Mouse (Mus musculus) ES-CJ7 (cell line): ENCODE data around the gene Fndc3b.
"Not testable (repeated sequence)": the region's sequence is repeated elsewhere in the genome, so short reads cannot be mapped to it uniquely, and the experiment has no call there.

Experiments used
- DNase-seq: peaks from one replicate; pipeline ENCODE4 v3.0.0; 2011; ENCODE audit warnings: low read depth, low spot score

Gene Fndc3b

DNA sequence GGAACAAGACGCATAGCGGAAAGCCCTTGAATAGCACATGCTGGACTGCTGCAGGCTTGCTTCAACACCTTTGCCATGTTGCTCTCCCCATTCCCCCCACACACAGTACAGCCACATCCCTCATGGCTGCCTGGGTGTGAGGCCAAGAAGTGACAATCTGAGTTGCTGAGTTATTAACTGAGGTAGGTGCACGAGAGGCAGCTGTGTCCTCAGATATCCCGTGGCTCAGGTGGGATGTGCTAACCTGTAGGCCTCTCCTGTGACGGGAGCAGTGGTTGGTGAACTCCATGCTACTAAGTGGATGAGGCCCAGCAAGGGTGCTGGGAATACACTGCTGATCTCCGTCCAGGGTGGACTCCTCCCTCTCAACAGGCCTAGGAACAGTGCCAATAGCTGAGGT is 288.6 kb downstream of the Fndc3b start:
- no peak for DNase-seq

- no peak for DNase-seq
These were observed 289.1 kb downstream of the Fndc3b start for GRCm38 (mm10) chr3:27421980-27422379.

GRCm38 (mm10) chr3:27418602-27419001 is 292.5 kb downstream of the Fndc3b start:
- DNase-seq, result no peak

DNA sequence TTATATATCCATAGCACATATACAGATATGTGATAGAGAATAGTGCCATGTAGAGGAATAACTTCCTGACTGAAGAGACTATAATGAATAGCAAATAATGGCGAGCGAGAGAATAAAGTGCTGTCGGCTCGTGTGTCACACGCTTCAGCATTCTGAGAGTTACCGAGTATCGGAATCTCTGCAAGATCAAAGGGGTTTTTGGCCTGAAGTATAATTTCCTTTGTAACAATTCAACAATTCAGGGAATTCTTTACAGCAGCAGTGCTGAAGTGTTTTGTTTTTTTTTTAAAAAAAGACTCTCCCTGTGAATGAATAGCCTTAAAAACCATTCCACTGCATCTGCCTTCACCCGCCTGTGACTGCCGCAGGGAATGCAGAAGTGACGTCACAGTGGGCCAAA is 294.3 kb downstream of the Fndc3b start:
- DNase-seq, result no peak

DNA sequence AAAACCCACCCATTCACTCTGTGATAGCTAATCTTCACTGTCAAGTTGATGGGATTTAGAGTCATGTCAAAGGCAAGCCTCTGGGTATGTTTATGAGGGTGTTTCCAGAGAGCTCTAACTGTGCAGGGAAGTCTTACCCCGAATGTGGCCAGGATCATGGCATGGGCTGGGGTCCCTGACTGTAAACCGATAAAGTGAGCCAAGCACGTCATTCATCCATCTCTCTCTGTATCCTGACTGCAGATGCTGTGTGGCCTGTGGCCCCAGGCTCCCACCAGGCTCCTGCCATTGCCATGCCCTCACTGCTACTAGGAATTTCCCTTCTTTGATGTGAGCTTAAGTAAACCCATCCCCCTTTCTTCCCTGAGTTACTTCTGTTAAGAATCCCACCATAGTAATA is 297.5 kb downstream of the Fndc3b start:
- no peak for DNase-seq

- DNase-seq, result no peak
These were observed 299.8 kb downstream of the Fndc3b start for GRCm38 (mm10) chr3:27411286-27411685.

GRCm38 (mm10) chr3:27408564-27408963 is 302.5 kb downstream of the Fndc3b start:
- DNase-seq, result no peak

DNA sequence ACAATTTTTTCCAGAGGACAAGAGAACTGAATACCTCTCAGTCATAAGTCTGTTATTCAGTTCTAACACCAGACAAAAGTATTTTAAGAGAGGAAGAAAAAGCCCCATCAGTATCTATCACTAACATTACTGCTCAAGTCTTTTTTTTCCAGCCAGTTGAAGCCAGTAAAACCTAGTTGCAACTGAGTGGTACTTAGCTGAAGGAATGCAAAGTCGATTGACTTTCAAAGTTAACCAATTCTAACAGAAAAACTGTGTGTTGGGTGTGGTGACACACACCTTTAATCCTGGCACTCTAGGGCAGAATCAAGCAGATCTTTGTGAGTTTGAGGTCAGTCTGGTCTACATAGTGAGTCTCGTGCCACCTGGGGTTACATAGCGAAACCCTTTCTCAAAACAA is 304.7 kb downstream of the Fndc3b start:
- peak; percentile 85 for DNase-seq

GRCm38 (mm10) chr3:27400996-27401395 is 310.1 kb downstream of the Fndc3b start:
- DNase-seq, result not testable (repeated sequence)

- no peak for DNase-seq
These were observed 321.2 kb downstream of the Fndc3b start for GRCm38 (mm10) chr3:27389923-27390322.

- DNase-seq, result no peak
These were observed 326.3 kb downstream of the Fndc3b start for GRCm38 (mm10) chr3:27384836-27385235.

DNA sequence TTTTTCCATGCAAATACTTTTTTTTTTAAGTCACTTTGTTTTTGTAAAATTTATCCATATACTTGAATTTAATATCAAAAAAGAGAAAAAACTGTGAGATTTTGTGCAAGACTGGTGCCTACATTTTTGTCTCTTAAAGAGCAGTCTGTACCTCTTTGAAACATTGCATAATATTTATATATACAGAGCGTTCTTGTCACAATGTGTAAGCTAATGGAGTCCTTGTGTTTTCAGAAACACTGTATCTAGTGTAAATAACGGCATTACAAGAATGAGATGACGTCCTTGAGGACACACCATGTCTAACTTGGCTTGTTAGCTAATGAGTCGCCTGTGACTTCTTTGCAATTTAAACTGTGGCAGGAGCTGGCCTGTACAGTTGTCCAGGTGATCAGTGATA is 333.2 kb downstream of the Fndc3b start:
- no peak for DNase-seq

DNA sequence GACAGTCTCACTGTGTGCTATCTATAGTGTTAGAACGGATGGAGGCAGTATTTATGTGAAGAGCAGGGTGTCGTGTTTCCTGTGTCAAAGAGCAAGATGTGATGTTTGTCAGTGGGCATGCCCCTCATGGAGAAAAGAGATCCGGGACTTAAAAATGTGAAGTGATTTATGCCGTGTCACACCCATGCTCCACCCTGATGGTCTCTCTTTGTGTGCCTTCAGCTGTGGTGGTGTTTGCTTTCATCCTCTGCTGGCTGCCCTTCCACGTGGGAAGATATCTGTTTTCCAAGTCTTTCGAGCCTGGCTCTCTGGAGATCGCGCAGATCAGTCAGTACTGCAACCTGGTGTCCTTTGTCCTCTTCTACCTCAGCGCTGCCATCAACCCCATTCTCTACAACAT is 336.7 kb downstream of the Fndc3b start:
- no peak for DNase-seq

DNA sequence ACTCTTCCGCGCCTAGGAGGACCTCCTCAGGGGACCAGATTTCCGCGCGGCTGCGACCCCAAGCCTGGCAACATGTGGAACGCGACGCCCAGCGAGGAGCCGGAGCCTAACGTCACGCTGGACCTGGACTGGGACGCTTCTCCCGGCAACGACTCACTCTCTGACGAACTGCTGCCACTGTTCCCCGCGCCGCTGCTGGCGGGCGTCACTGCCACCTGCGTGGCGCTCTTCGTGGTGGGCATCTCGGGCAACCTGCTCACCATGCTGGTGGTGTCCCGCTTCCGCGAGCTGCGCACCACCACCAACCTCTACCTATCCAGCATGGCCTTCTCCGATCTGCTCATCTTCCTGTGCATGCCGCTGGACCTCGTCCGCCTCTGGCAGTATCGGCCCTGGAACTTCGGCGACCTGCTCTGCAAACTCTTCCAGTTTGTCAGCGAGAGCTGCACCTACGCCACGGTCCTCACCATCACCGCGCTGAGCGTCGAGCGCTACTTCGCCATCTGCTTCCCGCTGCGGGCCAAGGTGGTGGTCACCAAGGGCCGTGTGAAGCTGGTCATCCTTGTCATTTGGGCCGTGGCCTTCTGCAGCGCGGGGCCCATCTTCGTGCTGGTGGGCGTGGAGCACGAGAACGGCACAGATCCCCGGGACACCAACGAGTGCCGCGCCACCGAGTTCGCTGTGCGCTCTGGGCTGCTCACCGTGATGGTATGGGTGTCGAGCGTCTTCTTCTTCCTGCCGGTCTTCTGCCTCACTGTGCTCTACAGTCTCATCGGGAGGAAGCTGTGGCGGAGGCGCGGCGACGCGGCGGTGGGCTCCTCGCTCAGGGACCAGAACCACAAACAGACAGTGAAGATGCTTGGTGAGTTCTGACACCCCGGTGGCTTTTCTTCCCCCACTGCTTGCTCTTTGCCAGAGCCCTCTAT is 339.1 kb downstream of the Fndc3b start:
- peak; percentile 16 for DNase-seq

- no peak for DNase-seq
These were observed 339.9 kb downstream of the Fndc3b start, which contains the start of gene Ghsr for GRCm38 (mm10) chr3:27371276-27371621. Ghsr (plus strand) TSS chr3:27371351.

GRCm38 (mm10) chr3:27370582-27371275 is 340.4 kb downstream of the Fndc3b start:
- DNase-seq, result peak; percentile 66

- peak; percentile 72 for DNase-seq
These were observed 341.0 kb downstream of the Fndc3b start for GRCm38 (mm10) chr3:27370125-27370524.
